ENCODE assay signal across 22 mouse cellular contexts in the genomic region with DNA sequence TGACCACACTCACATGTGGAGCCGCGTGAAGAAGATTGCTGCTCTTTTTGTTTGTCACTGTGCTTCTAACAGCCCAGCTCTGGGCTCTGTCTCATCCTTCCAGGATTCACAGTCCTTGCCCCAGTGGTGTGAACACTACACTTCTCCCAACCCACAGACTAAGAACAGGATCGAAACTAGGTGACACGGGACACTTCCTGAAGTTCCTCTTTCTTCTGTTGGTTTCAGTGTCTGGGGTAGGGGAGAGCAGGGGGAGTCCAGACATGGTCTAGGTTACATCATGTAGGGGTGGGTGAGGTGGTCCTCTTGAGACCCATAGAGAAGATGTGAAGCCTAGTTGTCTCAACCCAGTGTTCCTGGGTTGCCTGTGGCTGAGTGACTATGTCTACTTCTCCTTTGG.
DNase-seq lines count a peak whose midpoint lies in the region; ATAC-seq lines count a peak whose summit lies in the region.
"Had no signal": no experiment of that assay in that cellular context is flagged by ENCODE, and none has a peak within 500 bp of the region (broad histone marks: within the 10 kb centered on the region; RNA-seq: fewer than 3 reads in every experiment).

No protein-coding gene starts in this region.

- peak; percentile 96 for ATAC-seq in common myeloid progenitor, adult 5-6 weeks (replicated peaks; ENCODE audit: low read depth, poor library complexity, severe bottlenecking)
- ATAC-seq in neutrophil, adult 5-6 weeks (ENCODE audit: extremely low read depth, insufficient number of reproducible peaks, low FRiP score, poor library complexity, severe bottlenecking): peak; percentile 57
- ATAC-seq in erythroblast, adult 5-6 weeks (replicated peaks; ENCODE audit: low FRiP score, poor library complexity, severe bottlenecking): no peak
- ATAC-seq: forebrain, embryonic 15.5 days; intestine, postnatal 0 days had no signal

- DNase-seq in layer of hippocampus, adult 11-12 months (ENCODE audit: low spot score): peak; percentile 10
- no peak for DNase-seq in layer of hippocampus, postnatal 10 days (ENCODE audit: low spot score in 2 of 2)
- peak; percentile 44 for DNase-seq in A20 (ENCODE audit: low read depth, low spot score)
- no peak for DNase-seq in c-Kit-positive CD71-positive TER-119-positive erythroid progenitor cells, embryonic 14.5 days (ENCODE audit: low spot score)
- DNase-seq: adrenal gland, postnatal 14 days; cerebellum, adult 2 months; cerebellum, postnatal 25 days; gastrocnemius, postnatal 25 days; heart, adult 2 months; heart, postnatal 4 days; kidney, adult 9 months; kidney, postnatal 10 days; layer of hippocampus, postnatal 36 days; left cerebral cortex, postnatal 4 days; liver, embryonic 13.5 days; lung, embryonic 14.5 days; lung, postnatal 14 days had no signal

Comparison
In these comparisons a context has a peak if more than half of its experiments do, and no peak if none do; other contexts are left out.
1. DNase-seq: peak in layer of hippocampus, adult 11-12 months (single experiment) and A20 (single experiment); none in layer of hippocampus, postnatal 10 days (0 of 2) and c-Kit-positive CD71-positive TER-119-positive erythroid progenitor cells, embryonic 14.5 days (single experiment).